Mouse (Mus musculus) MEL (cell line): Measurements from ENCODE around the gene Tldc2.

Experiments used
- CTCF ChIP-seq, 3 experiments: IDR thresholded peaks in 2 of 3; conservative IDR thresholded peaks in 1 of 3; 2 replicates each; pipeline ENCODE4 v1.5.1; 2011 to 2012; ENCODE audit warnings: low read length in 3 of 3, low read depth in 2 of 3, mild to moderate bottlenecking in 2 of 3, improper control_type of control experiment in 1 of 3, inconsistent platforms in 1 of 3, mixed read lengths in 1 of 3, moderate library complexity in 1 of 3; ENCODE audit not compliant: control insufficient read depth in 1 of 3, insufficient read depth in 1 of 3, poor library complexity in 1 of 3, severe bottlenecking in 1 of 3
- NRF1 ChIP-seq: IDR thresholded peaks from 2 replicates; pipeline ENCODE4 v1.6.1; 2014; ENCODE audit warnings: low read depth, mild to moderate bottlenecking, inconsistent platforms, low read length, improper control_type of control experiment, moderate library complexity; ENCODE audit not compliant: poor library complexity, insufficient read depth, severe bottlenecking
- RCOR1 ChIP-seq: IDR thresholded peaks from 2 replicates; pipeline ENCODE4 v1.6.1; 2012; ENCODE audit warnings: low read depth, mild to moderate bottlenecking, inconsistent platforms, low read length, improper control_type of control experiment

GRCm38 (mm10) chr2:157040649-157041046 is 46.2 kb upstream of the Tldc2 start:
- no peak for TF ChIP-seq RCOR1
- TF ChIP-seq NRF1 = no peak
- TF ChIP-seq CTCF (IDR thresholded peaks at IDR 0.05 in 2 of 3, conservative IDR thresholded peaks at IDR 0.05 in 1 of 3; ENCODE audit: control insufficient read depth in 1 of 3, insufficient read depth in 1 of 3, low read depth in 2 of 3, low read length in 3 of 3, poor library complexity in 1 of 3, severe bottlenecking in 1 of 3) = no peak
